ENCODE assay signal across 8 mouse cellular contexts in genomic region chr16:95340885-95341791, GRCm38 (mm10).
DNase-seq lines count a peak whose midpoint lies in the region; ATAC-seq lines count a peak whose summit lies in the region.

No protein-coding gene starts in this region.

- H3K9me3 ChIP-seq in intestine, embryonic 16.5 days (ENCODE audit: control insufficient read depth, low read length), result no peaks in the 10 kb centered on the region
- H3K9me3 ChIP-seq in midbrain, embryonic 11.5 days (ENCODE audit: control insufficient read depth, low read length), result no peaks in the 10 kb centered on the region

- peak overlapping the region; percentile 35; the same call in 1 of the 2 replicates for H3K9ac ChIP-seq in intestine, embryonic 16.5 days (ENCODE audit: low read depth, low read length)
- H3K9ac ChIP-seq in midbrain, embryonic 11.5 days (ENCODE audit: low read length), result no peak overlapping the region

- peak overlapping the region; percentile 36 for H3K27ac ChIP-seq in intestine, embryonic 16.5 days (ENCODE audit: low read length)
- no peak overlapping the region for H3K27ac ChIP-seq in midbrain, embryonic 11.5 days (ENCODE audit: low read depth, low read length)

- intact Hi-C loops in left cerebral cortex, postnatal 25 days (cut with DNase I), result loop anchor here (1.0 to 10.0 kb wide), 4 partner anchors 144 to 616 kb away; no protein-coding TSS in a partner anchor

- peak; percentile 80 for ATAC-seq in intestine, embryonic 16.5 days
- peak; percentile 81 for ATAC-seq in midbrain, embryonic 11.5 days (ENCODE audit: low FRiP score)
- ATAC-seq in erythroblast, adult 5-6 weeks (replicated peaks; ENCODE audit: low FRiP score, poor library complexity, severe bottlenecking), result no peak

- WGBS in intestine, embryonic 16.5 days, result 28% methylated on average over 28 of the region's 28 CpGs
- 32% methylated on average over 28 of the region's 28 CpGs for WGBS in midbrain, embryonic 11.5 days

- peak; percentile 72 to 78 for DNase-seq in adrenal gland, adult 18-20 months (ENCODE audit: low spot score in 2 of 2)
- peak; percentile 84 for DNase-seq in embryo, embryonic 11 days
- peak; percentile 23 for DNase-seq in gonadal fat pad, adult 2 months (ENCODE audit: low read depth)
- DNase-seq in left cerebral cortex, postnatal 25 days (ENCODE audit: low spot score in 2 of 2), result peak; percentile 81 to 92
- peak; percentile 96 for DNase-seq in midbrain, embryonic 11.5 days (ENCODE audit: low spot score, missing footprints)
- DNase-seq in spleen, adult 12 weeks (ENCODE audit: low spot score), result peak; percentile 31

- no peak overlapping the region for H3K4me3 ChIP-seq in intestine, embryonic 16.5 days (ENCODE audit: low read length)
- H3K4me3 ChIP-seq in midbrain, embryonic 11.5 days (ENCODE audit: low read depth, low read length), result no peak overlapping the region

- H3K27me3 ChIP-seq in intestine, embryonic 16.5 days (replicated peaks; ENCODE audit: control insufficient read depth, insufficient read depth, low read length), result no peaks in the 10 kb centered on the region
- no peaks in the 10 kb centered on the region for H3K27me3 ChIP-seq in midbrain, embryonic 11.5 days (ENCODE audit: control insufficient read depth, insufficient read depth, low read length)

- no peaks in the 10 kb centered on the region for H3K36me3 ChIP-seq in intestine, embryonic 16.5 days (ENCODE audit: control insufficient read depth, insufficient read depth, low read length)
- H3K36me3 ChIP-seq in midbrain, embryonic 11.5 days (ENCODE audit: control insufficient read depth, insufficient read depth, low read length), result no peaks in the 10 kb centered on the region

- peak overlapping the region; percentile 33 for H3K4me2 ChIP-seq in intestine, embryonic 16.5 days (ENCODE audit: low read depth, low read length)
- H3K4me2 ChIP-seq in midbrain, embryonic 11.5 days, result peak overlapping the region; percentile 0; the same call in 1 of the 2 replicates

- no peaks in the 10 kb centered on the region for H3K4me1 ChIP-seq in intestine, embryonic 16.5 days (ENCODE audit: control insufficient read depth, insufficient read depth, low read length)
- H3K4me1 ChIP-seq in midbrain, embryonic 11.5 days (ENCODE audit: control insufficient read depth, insufficient read depth, low read length), result no peaks in the 10 kb centered on the region

Comparison
In these comparisons a context has a peak if more than half of its experiments do, and no peak if none do; other contexts are left out.
1. DNase-seq: peak in every context shown above with its lines; median percentile 96 in midbrain, embryonic 11.5 days; 86 in left cerebral cortex, postnatal 25 days; 84 in embryo, embryonic 11 days; 75 in adrenal gland, adult 18-20 months; 31 in spleen, adult 12 weeks; 23 in gonadal fat pad, adult 2 months.